Mouse (Mus musculus) T-helper 17 cell (primary cell): ENCODE data around the gene Arfgap3.
"Not testable (repeated sequence)": the region's sequence is repeated elsewhere in the genome, so short reads cannot be mapped to it uniquely, and the experiment has no call there.

Experiments used
- in situ Hi-C, 2 experiments: fragments of 300-600 bp; cut with MboI, MseI; formaldehyde crosslinking; loops; 1 replicate in 1 of 2; 2 replicates in 1 of 2; pipeline ENCODE4 v1.15.1; 2025; ENCODE audit warnings: high pct_unique_total_duplicates in 2 of 2

Arfgap3 gene

GRCm38 (mm10) chr15:83296050-83296449 lies 54.0 kb downstream of the Arfgap3 start:
- in situ Hi-C loops: loop anchor here in 1 of 2 experiments (10.0 kb wide), 2 partner anchors 61 to 759 kb away; no protein-coding TSS in a partner anchor

- in situ Hi-C loops: loop anchor here in 1 of 2 experiments (10.0 kb wide), 2 partner anchors 60 to 760 kb away; no protein-coding TSS in a partner anchor
Observed at GRCm38 (mm10) chr15:83294954-83295353, 55.1 kb downstream of the Arfgap3 start.

- in situ Hi-C loops: loop anchor here in 1 of 2 experiments (10.0 kb wide), 2 partner anchors 59 to 761 kb away; no protein-coding TSS in a partner anchor
Observed at GRCm38 (mm10) chr15:83293706-83294645, 56.1 kb downstream of the Arfgap3 start.

- in situ Hi-C loops: loop anchor here in 1 of 2 experiments (10.0 kb wide), 2 partner anchors 58 to 762 kb away; no protein-coding TSS in a partner anchor
Observed at GRCm38 (mm10) chr15:83293144-83293543, 56.9 kb downstream of the Arfgap3 start.

GRCm38 (mm10) chr15:83292261-83293056 lies 57.6 kb downstream of the Arfgap3 start:
- in situ Hi-C loops: loop anchor here in 1 of 2 experiments (10.0 kb wide), 2 partner anchors 58 to 762 kb away; no protein-coding TSS in a partner anchor

- in situ Hi-C loops: loop anchor here in 1 of 2 experiments (10.0 kb wide), 2 partner anchors 56 to 764 kb away; no protein-coding TSS in a partner anchor
Observed at GRCm38 (mm10) chr15:83290899-83291298, 59.1 kb downstream of the Arfgap3 start.

GRCm38 (mm10) chr15:83284828-83285227 lies 65.2 kb downstream of the Arfgap3 start:
- in situ Hi-C loops: no loop called here

- in situ Hi-C loops: no loop called here
Observed at GRCm38 (mm10) chr15:83282397-83282796, 67.7 kb downstream of the Arfgap3 start.

GRCm38 (mm10) chr15:83281303-83281702 lies 68.7 kb downstream of the Arfgap3 start:
- in situ Hi-C loops: no loop called here

- in situ Hi-C loops: no loop called here
Observed at GRCm38 (mm10) chr15:83278579-83278978, 71.5 kb downstream of the Arfgap3 start.

- in situ Hi-C loops: no loop called here
Observed at GRCm38 (mm10) chr15:83277451-83277850, 72.6 kb downstream of the Arfgap3 start.

- in situ Hi-C loops: not testable (repeated sequence)
Observed at GRCm38 (mm10) chr15:83274237-83274636, 75.8 kb downstream of the Arfgap3 start.

GRCm38 (mm10) chr15:83273017-83273416 lies 77.0 kb downstream of the Arfgap3 start:
- in situ Hi-C loops: no loop called here

- in situ Hi-C loops: not testable (repeated sequence)
Observed at GRCm38 (mm10) chr15:83271221-83271620, 78.8 kb downstream of the Arfgap3 start.

- in situ Hi-C loops: not testable (repeated sequence)
Observed at GRCm38 (mm10) chr15:83269985-83270384, 80.1 kb downstream of the Arfgap3 start.

GRCm38 (mm10) chr15:83268428-83268827 lies 81.6 kb downstream of the Arfgap3 start:
- in situ Hi-C loops: not testable (repeated sequence)

GRCm38 (mm10) chr15:83265269-83265668 lies 84.8 kb downstream of the Arfgap3 start:
- in situ Hi-C loops: no loop called here

GRCm38 (mm10) chr15:83263405-83263804 lies 86.6 kb downstream of the Arfgap3 start:
- in situ Hi-C loops: no loop called here

- in situ Hi-C loops: no loop called here
Observed at GRCm38 (mm10) chr15:83257906-83258305, 92.1 kb downstream of the Arfgap3 start.

GRCm38 (mm10) chr15:83256491-83256890 lies 93.6 kb downstream of the Arfgap3 start:
- in situ Hi-C loops: no loop called here

- in situ Hi-C loops: no loop called here
Observed at GRCm38 (mm10) chr15:83255944-83256343, 94.1 kb downstream of the Arfgap3 start.
